8 mouse cellular contexts compared by ENCODE assay signal in genomic region chr13:103773407-103774118, GRCm38 (mm10). TPM values are rescaled to one million over a fixed set of nuclear protein-coding genes. Genes with fewer than 3 reads are reported as not detected.
DNase-seq lines count a peak whose midpoint lies in the region; ATAC-seq and TF ChIP-seq lines count a peak whose summit lies in the region.

No protein-coding gene starts in this region.

- H3K9me3 ChIP-seq in heart, embryonic 16.5 days (replicated peaks; ENCODE audit: control insufficient read depth, low read length) = no peaks in the 10 kb centered on the region
- no peaks in the 10 kb centered on the region for H3K9me3 ChIP-seq in megakaryocyte, embryonic 14.5 days

- WGBS in heart, embryonic 16.5 days = 1% methylated on average over 36 of the region's 36 CpGs

- H3K4me3 ChIP-seq in left cerebral cortex, adult 2 months = peak overlapping the region; percentile 88
- H3K4me3 ChIP-seq in heart, embryonic 16.5 days (ENCODE audit: low read length) = peak overlapping the region; percentile 77
- H3K4me3 ChIP-seq in megakaryocyte, embryonic 14.5 days (replicated peaks) = peak overlapping the region; percentile 95

- intact Hi-C loops in left cerebral cortex, adult 2 months (cut with DNase I) = loop anchor here (5.0 kb wide), 1 partner anchor 334 kb away; the partner anchor contains the start of genes Nln and Sgtb
- intact Hi-C loops in left cerebral cortex, postnatal 4 days (cut with DNase I) = loop anchor here (10.0 kb wide), 1 partner anchor 271 kb away; no protein-coding TSS in a partner anchor

- ATAC-seq in activated CD4-positive, CD25-positive, alpha-beta regulatory T cell, adult 4 months = peak; percentile 41
- peak; percentile 62 for ATAC-seq in heart, embryonic 16.5 days (replicated peaks; ENCODE audit: extremely low read depth, insufficient read depth, low FRiP score)

- H3K9ac ChIP-seq in heart, embryonic 16.5 days (ENCODE audit: low read length) = peak overlapping the region; percentile 89

- no peak for TF ChIP-seq CTCF in left cerebral cortex, adult 2 months (IDR thresholded peaks at IDR 0.05)

- H3K4me1 ChIP-seq in heart, embryonic 16.5 days (ENCODE audit: control insufficient read depth, insufficient read depth, low read length) = peaks cover 17% of the 10 kb centered on the region
- H3K4me1 ChIP-seq in megakaryocyte, embryonic 14.5 days = peaks cover 36% of the 10 kb centered on the region

- no peaks in the 10 kb centered on the region for H3K27me3 ChIP-seq in heart, embryonic 16.5 days (ENCODE audit: control insufficient read depth, insufficient read depth, low read length)
- peaks cover 6% of the 10 kb centered on the region for H3K27me3 ChIP-seq in megakaryocyte, embryonic 14.5 days (replicated peaks)

- no peak for DNase-seq in left cerebral cortex, adult 2 months (ENCODE audit: extremely low spot score in 1 of 2, low spot score in 2 of 2)
- no peak for DNase-seq in left cerebral cortex, postnatal 4 days
- DNase-seq in spleen, adult 18-20 months = no peak
- no peak for DNase-seq in thymus, postnatal 4 days
- no peak for DNase-seq in layer of hippocampus, adult 9-11 months

- peak overlapping the region; percentile 95 for H3K27ac ChIP-seq in left cerebral cortex, adult 2 months
- H3K27ac ChIP-seq in heart, embryonic 16.5 days (ENCODE audit: low read length) = peak overlapping the region; percentile 99

- H3K4me2 ChIP-seq in heart, embryonic 16.5 days (ENCODE audit: low read depth, low read length) = peak overlapping the region; percentile 67

- no peaks in the 10 kb centered on the region for H3K36me3 ChIP-seq in heart, embryonic 16.5 days (ENCODE audit: control insufficient read depth, insufficient read depth)
- peaks cover 15% of the 10 kb centered on the region for H3K36me3 ChIP-seq in megakaryocyte, embryonic 14.5 days (replicated peaks; ENCODE audit: low read length)

RNA-seq across cellular contexts. Expression of gene Srek1, which starts 0.8 kb away (rescaled TPM):
- 10 to 100 TPM; 74.8 to 80.2 TPM for total RNA-seq in left cerebral cortex, adult 2 months (2021)
- 10 to 100 TPM; 89.1 to 93.2 TPM for total RNA-seq in left cerebral cortex, postnatal 4 days (2021)
- 10 to 100 TPM; 59.8 to 75.0 TPM for polyA plus RNA-seq in activated CD4-positive, CD25-positive, alpha-beta regulatory T cell, adult 4 months (2017; shearing (Covaris generic))
- polyA plus RNA-seq in heart, embryonic 16.5 days (2015; fragmentation: Nextera tagmentation; extraction: Ambion mirVana) = 42.3 and 45.0 TPM in 2 replicates
- polyA plus RNA-seq in megakaryocyte, embryonic 14.5 days (2012; ENCODE audit: insufficient read depth, low replicate concordance) = 0.96 and 7.4 TPM in 2 replicates
